Mouse (Mus musculus) stomach, postnatal 0 days (tissue): Measurements from ENCODE around the gene Tbc1d16.

Source experiments
- CTCF ChIP-seq: IDR thresholded peaks from 2 replicates; pipeline ENCODE4 v1.5.1; 2016; ENCODE audit warnings: antibody characterized with exemption, low read depth, mild to moderate bottlenecking, moderate library complexity
- EP300 ChIP-seq: optimal IDR thresholded peaks from 2 replicates; pipeline ENCODE3; 2016; ENCODE audit warnings: antibody characterized with exemption

GRCm38 (mm10) chr11:119098202-119098601 lies 130.1 kb downstream of the Tbc1d16 start:
- TF ChIP-seq EP300 (no peak), CTCF (no peak)
